Mouse (Mus musculus) spleen, adult 2 months (tissue): ENCODE measurements around the gene Rps16. TPM values are rescaled to one million over a fixed set of nuclear protein-coding genes. Genes with fewer than 3 reads are reported as not detected.
A peak's percentile ranks its signal among the peaks of the same experiment; 100 is the strongest.

Source experiments
- DNase-seq, 2 experiments: peaks; one replicate each; pipeline versions ENCODE4 v3.0.0 to v3.0.0-alpha.2; 2012 to 2021; ENCODE audit warnings: low spot score in 2 of 2, low read depth in 1 of 2
- H3K27ac ChIP-seq: fragments of 200-500 bp; 2 replicates; pipeline ENCODE4 v1.5.1; 2012; ENCODE audit warnings: low read length, inconsistent platforms; ENCODE audit not compliant: insufficient read depth
- H3K27me3 ChIP-seq: fragments of 200-500 bp; 2 replicates; pipeline ENCODE4 v1.6.1; 2012; ENCODE audit warnings: mild to moderate bottlenecking, moderate library complexity, low read length, inconsistent platforms; ENCODE audit not compliant: control insufficient read depth, insufficient read depth
- H3K36me3 ChIP-seq: fragments of 200-500 bp; 2 replicates; pipeline ENCODE4 v1.6.1; 2012; ENCODE audit warnings: mild to moderate bottlenecking, low read length, inconsistent platforms; ENCODE audit not compliant: control insufficient read depth, insufficient read depth
- H3K4me1 ChIP-seq: fragments of 200-500 bp; 2 replicates; pipeline ENCODE4 v1.6.1; 2011; ENCODE audit warnings: inconsistent platforms; ENCODE audit not compliant: control insufficient read depth, insufficient read depth, insufficient read length
- H3K4me3 ChIP-seq: fragments of 200-500 bp; 2 replicates; pipeline ENCODE4 v1.5.1; 2011; ENCODE audit warnings: mild to moderate bottlenecking, inconsistent platforms; ENCODE audit not compliant: insufficient read depth, insufficient read length; ENCODE audit errors: extremely low read depth
- CTCF ChIP-seq: fragments of 200-500 bp; IDR thresholded peaks from 2 replicates; pipeline ENCODE4 v1.5.1; 2011; ENCODE audit warnings: mild to moderate bottlenecking, inconsistent platforms; ENCODE audit not compliant: insufficient read depth, insufficient read length, insufficient replicate concordance; ENCODE audit errors: extremely low read depth
- POLR2A ChIP-seq: fragments of 200-500 bp; IDR thresholded peaks from 2 replicates; pipeline ENCODE4 v1.6.1; 2011; ENCODE audit warnings: low read depth, low read length, inconsistent platforms
- WGBS: fragments of 180-500 bp; shearing (Covaris S2); methylation state at CpG from one replicate; pipeline ENCODE4 v1.1.7; 2018; 5-methylcytosine and 5-hydroxymethylcytosine counted together
- polyA plus RNA-seq: library from polyadenylated mRNA; depleted of rRNA; stranded (reverse); fragments of >200 nt; gene quantifications from 2 replicates; pipeline ENCODE4 v1.2.3, GENCODE M21; 2012

Gene Rps16
- polyA plus RNA-seq, 1 experiment: 1,505 TPM

- H3K27me3 ChIP-seq: no peaks in the 10 kb centered on the region
- no peaks in the 10 kb centered on the region for H3K4me1 ChIP-seq
- TF ChIP-seq CTCF: no peak
- TF ChIP-seq POLR2A: no peak
- DNase-seq: peak in 1 of 2 experiments; percentile 14
- H3K27ac ChIP-seq: peak overlapping the region; percentile 42; the same call in 1 of the 2 replicates
- H3K4me3 ChIP-seq: no peak overlapping the region
- H3K36me3 ChIP-seq: peaks cover 32% of the 10 kb centered on the region
- WGBS: 71% methylated on average over 5 of the region's 5 CpGs
Observed at GRCm38 (mm10) chr7:28356981-28357380, 6.5 kb downstream of the Rps16 start.

- DNase-seq: no peak
- 52% methylated on average over 5 of the region's 5 CpGs for WGBS
- Histone ChIP-seq H3K36me3 (peaks cover 32% of the 10 kb centered on the region), H3K4me3 (no peak overlapping the region), H3K27me3 (no peaks in the 10 kb centered on the region), H3K4me1 (no peaks in the 10 kb centered on the region), H3K27ac (peak overlapping the region; percentile 44)
- no peak for TF ChIP-seq CTCF
Observed at GRCm38 (mm10) chr7:28357984-28358383, 7.5 kb downstream of the Rps16 start.

- Histone ChIP-seq H3K27ac (no peak overlapping the region), H3K27me3 (no peaks in the 10 kb centered on the region), H3K36me3 (peaks cover 28% of the 10 kb centered on the region), H3K4me3 (no peak overlapping the region), H3K4me1 (no peaks in the 10 kb centered on the region)
- WGBS: 82% methylated on average over 7 of the region's 7 CpGs
- DNase-seq: no peak
- no peak for TF ChIP-seq CTCF
- no peak for TF ChIP-seq POLR2A
Observed at GRCm38 (mm10) chr7:28358431-28358830, 8.0 kb downstream of the Rps16 start.

- Histone ChIP-seq H3K27ac (no peak overlapping the region), H3K36me3 (peaks cover 31% of the 10 kb centered on the region), H3K4me3 (no peak overlapping the region), H3K27me3 (no peaks in the 10 kb centered on the region), H3K4me1 (no peaks in the 10 kb centered on the region)
- DNase-seq: no peak
- 90% methylated on average over 10 of the region's 10 CpGs for WGBS
- TF ChIP-seq CTCF (no peak), POLR2A (no peak)
Observed at GRCm38 (mm10) chr7:28359854-28360253, 9.4 kb downstream of the Rps16 start.

GRCm38 (mm10) chr7:28360291-28360690 is 9.8 kb downstream of the Rps16 start:
- H3K27me3 ChIP-seq: no peaks in the 10 kb centered on the region
- H3K4me1 ChIP-seq: no peaks in the 10 kb centered on the region
- H3K4me3 ChIP-seq: no peak overlapping the region
- DNase-seq: no peak
- peaks cover 35% of the 10 kb centered on the region for H3K36me3 ChIP-seq
- no peak for TF ChIP-seq CTCF
- no peak for TF ChIP-seq POLR2A
- WGBS: 88% methylated on average over 6 of the region's 6 CpGs
- H3K27ac ChIP-seq: no peak overlapping the region

GRCm38 (mm10) chr7:28361647-28362341 is 11.3 kb downstream of the Rps16 start:
- DNase-seq: no peak
- 93% methylated on average over 20 of the region's 20 CpGs for WGBS
- no peak overlapping the region; the same call in 1 of the 2 replicates for H3K27ac ChIP-seq
- no peaks in the 10 kb centered on the region for H3K27me3 ChIP-seq
- no peaks in the 10 kb centered on the region for H3K4me1 ChIP-seq
- peaks cover 40% of the 10 kb centered on the region for H3K36me3 ChIP-seq
- TF ChIP-seq POLR2A (no peak), CTCF (no peak)
- no peak overlapping the region for H3K4me3 ChIP-seq

- Histone ChIP-seq H3K4me3 (no peak overlapping the region), H3K27me3 (no peaks in the 10 kb centered on the region), H3K4me1 (no peaks in the 10 kb centered on the region), H3K36me3 (peaks cover 44% of the 10 kb centered on the region), H3K27ac (no peak overlapping the region)
- no peak for TF ChIP-seq POLR2A
- TF ChIP-seq CTCF: no peak
- no peak for DNase-seq
- 88% methylated on average over 16 of the region's 16 CpGs for WGBS
Observed at GRCm38 (mm10) chr7:28362441-28363060, 12.1 kb downstream of the Rps16 start.
